Mouse (Mus musculus) NIH3T3 (cell line): ENCODE measurements at regions not wholly inside any gene's neighbourhood (a gene's known extent, or its start where the extent isn't known, plus 50 kb on each side); places are given as distances from the start of the nearest gene placed in this dataset.
A peak's percentile ranks its signal among the peaks of the same experiment; 100 is the strongest.
"Not testable (repeated sequence)": the region's sequence is repeated elsewhere in the genome, so short reads cannot be mapped to it uniquely, and the experiment has no call there.

Source experiments
- DNase-seq: peaks from one replicate; pipeline ENCODE4 v3.0.0-alpha.2; 2012; ENCODE audit warnings: low read depth

DNA sequence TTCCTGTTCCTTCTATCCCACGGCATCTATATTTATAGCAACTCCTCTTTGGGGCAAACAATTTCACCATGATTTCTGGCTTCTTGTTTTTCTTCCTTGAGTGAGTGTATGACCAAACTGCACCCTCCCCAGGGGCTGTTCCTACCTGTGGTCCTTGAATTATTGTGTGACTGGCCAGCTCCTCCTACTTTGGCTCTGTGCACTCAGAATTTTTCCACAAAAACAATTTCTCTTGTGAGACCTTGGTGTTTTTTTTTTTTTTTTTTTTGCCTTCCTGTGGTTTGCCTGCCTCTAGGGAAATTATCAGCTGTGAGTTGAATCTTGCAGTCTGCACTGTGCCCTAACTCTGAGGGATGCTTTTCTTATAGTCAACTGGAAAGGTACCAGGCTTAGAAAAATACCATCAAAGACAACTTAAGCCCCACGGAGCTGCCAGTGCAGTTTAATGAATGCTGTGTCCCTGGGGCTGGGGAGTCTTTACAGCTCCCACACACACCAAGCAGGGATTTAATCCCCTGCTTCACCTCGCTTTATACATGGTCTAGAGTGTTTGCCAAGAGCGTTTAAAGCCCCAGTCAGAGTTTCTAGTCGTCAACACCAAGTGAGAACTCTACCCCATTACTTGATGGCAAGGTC lies 216.2 kb upstream of the Sesn3 start:
- peak; percentile 8 for DNase-seq

DNA sequence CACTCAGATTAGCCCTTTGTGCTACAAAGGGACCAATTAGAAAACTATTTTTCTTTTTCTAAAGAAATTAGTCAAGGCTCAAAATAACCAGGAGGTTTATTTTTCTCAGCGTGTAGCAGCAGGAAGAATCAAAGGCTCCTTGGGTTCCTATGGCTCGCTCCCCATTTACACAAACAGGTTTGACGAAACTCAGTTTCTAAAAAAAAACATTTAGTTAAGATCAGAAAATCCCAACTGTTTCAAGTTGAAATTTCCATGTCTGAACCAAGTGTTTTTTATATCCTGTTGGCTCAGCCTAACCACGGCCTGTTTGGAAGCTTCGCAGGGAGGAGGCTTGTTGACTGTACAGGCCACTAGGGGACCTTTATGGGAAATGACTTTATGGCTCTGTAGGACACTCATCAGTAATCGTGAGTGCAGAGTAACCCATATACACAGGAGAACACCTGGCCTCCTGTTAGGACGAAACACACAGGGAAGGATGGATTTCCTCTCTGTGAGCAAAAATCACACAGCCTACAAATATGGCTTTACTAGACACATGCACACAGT lies 215.6 kb upstream of the Sesn3 start:
- DNase-seq, result no peak

DNA sequence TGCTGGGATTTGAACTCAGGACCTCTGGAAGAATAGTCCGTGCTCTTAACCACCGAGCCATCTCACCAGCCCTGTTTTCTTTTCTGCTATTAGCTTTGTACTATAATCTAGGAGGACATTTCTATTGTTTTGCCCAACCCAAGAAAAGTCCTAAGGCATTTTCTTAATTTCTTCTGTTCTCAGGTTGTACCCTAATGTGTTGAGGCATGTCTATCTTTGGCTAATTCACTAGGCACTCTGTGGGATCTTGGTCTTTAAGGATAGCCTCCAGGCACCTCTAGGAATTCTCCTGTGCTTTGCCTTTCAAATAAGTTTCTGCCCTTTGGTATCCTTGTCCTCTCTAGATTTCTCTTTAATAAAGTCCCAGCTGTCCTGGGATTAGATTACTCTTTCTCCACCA lies 214.6 kb upstream of the Sesn3 start:
- DNase-seq, result no peak

DNA sequence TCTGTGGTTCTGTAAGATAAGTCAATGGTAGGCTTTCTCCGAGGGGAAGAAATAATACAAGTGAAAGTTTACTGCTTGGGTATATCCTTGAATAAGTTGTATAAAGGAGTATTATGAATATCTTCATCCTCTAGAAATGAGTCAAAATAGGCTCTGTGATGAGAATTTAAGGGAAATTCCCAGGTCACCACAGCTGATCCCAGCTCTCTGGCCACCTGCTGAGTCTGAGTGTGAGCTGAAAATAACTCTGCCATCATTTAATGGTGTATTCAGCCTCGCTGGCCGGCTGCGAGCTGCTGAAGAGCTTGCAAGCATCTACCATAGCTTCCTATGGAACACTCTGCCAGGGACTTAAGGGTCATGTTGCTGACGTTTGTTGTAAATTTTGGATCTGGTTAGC lies 213.5 kb upstream of the Sesn3 start:
- no peak for DNase-seq

DNA sequence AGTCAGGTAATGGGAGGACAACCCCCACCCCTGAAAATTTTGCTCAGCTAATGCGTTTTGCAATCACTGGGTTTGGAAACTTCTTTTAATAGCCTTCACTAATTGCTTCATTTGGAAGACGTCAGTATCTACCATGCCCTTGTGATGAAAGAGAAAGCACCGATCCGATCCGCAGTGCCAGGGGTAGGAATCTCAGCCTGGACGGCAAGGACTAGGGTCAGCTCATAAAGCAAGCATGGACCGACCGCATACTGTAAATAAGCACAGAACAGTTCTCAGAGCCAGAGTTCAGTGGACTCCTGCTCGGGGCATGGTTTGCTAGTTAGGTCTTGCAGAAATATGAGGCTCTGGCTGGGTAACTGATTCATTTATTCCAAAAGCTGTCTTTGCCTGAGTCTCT lies 213.0 kb upstream of the Sesn3 start:
- DNase-seq, result no peak

DNA sequence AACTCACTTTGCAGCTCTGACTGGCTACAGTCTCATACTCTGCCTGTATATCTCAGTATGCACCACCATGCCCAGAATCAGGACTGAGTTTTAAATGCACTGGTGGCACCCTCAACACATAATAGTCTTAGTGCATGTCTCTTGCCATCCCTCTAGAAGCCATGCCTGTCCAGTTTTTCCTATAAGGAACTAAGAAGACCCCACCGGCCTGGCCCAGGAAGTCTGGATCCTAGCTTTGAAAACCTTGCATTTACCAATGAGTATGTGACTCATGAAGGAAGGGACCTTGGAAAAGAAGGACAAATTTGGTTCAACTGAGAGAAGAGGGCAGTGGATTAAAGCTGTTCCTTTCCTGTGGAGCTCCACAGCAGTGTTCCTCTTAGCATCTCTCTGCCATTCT lies 212.2 kb upstream of the Sesn3 start:
- DNase-seq, result no peak

DNA sequence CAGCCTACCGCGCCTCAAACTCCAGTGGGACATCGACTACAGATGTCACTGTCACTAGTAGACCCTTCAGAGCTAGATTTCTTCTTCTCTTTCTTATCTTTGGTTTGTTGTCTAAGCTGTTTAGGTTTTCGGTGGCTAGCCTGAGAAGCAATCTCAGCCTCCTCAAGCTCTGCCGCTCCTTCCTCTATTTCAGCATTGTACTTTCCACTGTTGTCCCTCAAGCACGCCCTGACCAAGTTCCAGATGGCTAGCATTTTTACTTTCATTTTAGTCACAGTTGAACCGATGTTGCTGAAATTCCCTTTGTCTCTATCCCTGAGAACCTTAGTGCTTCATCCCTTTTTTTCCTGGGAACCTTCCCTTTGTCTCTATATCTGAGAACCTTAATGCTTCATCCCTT lies 208.1 kb upstream of the Sesn3 start:
- not testable (repeated sequence) for DNase-seq

DNA sequence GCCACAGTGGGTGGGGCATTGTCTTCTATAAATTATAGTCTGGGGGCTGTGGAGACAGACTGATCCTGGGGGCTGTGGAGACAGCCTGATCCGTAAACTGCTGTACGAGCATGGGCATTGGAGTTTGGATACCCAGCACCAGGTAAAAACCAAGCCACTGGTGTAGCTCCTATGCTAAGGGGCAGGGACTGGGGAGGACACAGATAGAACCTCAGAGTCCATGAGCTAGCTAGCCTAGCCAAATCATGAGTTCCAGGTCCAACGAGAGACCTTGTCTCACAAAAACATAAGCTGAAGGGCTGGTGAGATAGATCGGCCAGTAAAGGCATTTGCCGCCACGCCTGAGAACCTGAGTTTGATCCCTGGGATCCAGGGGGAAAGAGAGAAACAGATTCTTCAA lies 205.8 kb upstream of the Sesn3 start:
- DNase-seq, result no peak

DNA sequence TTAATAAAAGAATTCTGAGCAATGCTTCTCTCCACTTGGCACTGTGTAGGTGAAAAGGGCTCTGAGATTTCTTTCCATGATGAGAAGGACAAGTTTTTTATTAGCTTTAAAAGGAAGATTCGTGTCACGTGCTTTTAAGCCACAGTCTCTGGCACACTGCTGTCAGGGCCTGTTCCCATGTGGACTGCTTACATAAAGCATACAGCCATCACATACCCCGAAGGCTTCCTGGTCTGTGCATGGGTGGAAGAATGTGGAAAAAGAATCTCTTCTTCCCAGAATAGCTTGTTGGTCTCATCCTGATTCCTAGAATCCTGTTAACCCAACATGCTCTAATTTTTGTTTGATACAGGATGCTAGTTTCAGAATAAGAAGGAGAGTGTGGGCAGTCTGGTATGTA lies 205.1 kb upstream of the Sesn3 start:
- no peak for DNase-seq

DNA sequence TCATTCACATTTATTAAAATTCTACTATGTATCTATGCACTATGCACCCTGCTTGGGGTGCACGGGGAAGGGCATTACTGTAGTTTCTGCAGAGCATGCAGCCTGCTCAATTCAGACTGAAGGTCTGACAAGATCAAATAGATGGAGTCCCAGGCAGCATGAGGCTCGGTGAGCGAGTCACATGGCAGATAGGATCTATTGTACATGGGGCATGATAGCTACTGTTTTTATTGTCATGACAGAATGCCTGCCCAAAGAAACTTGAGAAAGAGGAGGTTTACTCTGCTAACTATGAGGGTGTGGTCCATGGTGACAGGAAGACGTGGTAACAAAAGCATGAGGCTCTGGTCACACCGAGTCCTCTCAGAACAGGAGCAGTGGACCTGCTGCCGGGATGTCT lies 203.1 kb upstream of the Sesn3 start:
- DNase-seq, result no peak

DNA sequence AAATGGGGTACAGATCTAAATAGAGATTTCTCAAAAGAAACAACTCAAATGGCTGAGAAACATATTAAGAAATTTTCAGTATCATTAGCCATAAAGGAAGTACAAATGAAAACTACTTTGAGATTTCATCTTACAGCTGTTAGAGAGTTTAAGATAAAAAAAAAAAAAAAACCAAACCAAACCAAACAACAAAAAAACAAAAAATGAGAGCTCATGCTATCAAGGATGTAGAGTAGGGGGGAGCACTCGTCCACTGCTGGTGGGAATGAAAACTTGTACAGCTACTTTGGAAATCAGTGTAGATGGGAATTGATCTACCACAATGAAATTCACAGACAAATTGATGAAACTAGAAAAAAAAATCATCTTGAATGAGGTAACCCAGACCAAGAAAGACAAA lies 201.9 kb upstream of the Sesn3 start:
- DNase-seq, result no peak

DNA sequence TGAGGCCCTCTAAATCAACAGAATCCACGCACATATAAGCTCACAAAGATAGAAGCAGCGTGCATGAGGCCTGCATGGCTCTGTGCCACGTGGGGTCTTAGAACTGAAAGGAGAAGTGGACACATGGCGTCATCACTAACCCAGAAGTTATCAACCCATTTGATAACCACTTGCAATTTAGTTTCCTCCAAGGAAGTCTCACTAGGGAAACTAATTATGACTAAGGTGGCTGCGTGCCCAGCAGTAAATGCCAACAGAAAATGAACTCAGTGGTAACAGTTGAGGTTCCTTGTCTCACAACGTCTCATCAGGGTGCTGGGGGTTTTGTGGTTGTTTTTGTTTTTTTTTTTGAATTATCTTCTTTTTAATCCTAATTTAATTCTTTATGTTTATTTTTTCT lies 200.6 kb upstream of the Sesn3 start:
- DNase-seq, result no peak

DNA sequence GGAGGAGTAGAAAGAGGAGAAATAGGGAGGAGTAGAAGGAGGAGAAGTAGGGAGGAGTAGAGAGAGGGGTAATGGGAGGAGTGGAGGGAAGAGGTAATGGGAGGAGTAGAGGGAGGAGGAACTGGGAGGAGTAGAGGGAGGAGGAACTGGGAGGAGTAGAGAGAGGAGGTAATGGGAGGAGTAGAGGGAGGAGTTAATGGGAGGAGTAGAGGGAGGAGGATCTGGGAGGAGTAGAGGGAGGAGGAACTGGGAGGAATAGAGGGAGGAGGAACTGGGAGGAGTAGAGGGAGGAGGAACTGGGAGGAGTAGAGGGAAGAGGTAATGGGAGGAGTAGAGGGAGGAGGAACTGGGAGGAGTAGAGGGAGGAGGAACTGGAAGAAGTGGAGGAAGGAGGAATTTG lies 200.0 kb upstream of the Sesn3 start:
- DNase-seq, result not testable (repeated sequence)

DNA sequence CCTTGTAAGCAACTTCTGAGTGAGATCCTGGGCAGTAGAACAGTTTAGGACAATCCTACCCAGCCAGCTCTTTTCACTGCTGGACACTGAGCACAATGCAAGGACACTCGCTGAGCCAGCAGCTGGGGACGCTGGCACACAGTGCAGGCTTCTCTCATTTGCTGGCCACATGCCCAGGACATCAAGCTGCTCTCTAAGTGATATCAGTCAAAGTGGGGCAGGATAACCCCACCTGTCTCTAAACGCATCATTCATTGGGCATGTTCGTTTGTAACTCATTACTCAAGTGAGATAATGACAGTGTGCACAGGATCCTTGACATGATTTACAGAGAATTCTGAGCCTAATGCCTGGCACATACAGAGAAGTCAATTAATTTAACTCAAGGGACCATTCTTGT lies 199.4 kb upstream of the Sesn3 start:
- DNase-seq, result no peak

DNA sequence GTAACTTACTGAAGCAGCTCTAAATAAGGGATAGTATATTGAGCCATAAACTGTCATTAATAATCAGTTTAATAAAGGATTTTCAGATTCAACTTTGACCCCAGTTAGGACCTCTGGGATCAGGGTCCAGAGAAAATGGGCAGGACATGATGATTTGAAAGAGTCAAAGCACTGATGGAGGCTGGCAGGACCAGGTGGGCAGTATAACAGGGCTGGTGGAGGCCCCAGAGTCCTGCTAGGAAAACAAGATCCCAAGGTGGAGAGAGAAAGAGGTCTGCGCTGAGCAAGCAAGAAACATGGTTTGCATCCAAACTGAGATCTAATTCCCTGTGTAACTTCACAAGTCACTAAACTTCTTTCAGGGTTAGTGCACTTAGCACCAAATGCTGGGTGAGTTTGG lies 199.0 kb upstream of the Sesn3 start:
- no peak for DNase-seq

DNA sequence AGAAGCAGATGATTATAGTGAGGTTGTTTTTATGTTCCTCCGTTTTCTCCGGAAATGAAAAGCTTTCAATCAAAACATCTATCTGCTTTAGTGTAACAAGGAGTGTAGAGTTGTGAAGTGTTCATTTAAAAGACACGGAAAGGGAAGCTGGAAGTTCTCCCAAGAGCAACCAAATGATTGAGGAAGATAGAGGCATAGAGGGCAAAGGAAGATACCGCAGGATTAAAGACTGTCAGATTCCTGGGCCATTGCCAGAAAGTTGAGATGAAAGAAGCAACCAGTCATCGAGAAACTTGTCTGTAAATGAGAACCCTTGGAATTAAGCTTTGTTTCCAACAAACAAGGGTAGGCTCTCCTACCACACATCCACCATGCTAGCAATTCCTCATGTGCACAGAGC lies 198.1 kb upstream of the Sesn3 start:
- DNase-seq, result no peak

DNA sequence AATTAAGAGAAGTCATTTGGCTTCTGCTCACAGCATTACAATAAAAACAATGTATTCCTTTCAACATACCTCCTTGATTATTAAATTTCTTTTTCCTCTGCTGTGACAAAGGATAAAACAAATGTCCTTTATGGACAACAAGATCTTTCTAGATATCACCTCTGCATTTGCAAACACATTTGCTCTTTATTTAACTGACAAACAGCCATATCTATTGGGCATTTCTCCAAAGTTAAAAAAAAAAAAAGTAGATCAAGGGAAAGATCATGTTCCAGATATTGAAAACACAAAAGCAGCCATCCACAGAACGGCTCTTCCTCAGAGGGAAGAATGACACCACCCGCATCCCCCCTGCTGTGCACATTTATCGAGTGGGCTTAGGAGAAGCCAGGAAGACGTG lies 193.7 kb upstream of the Sesn3 start:
- no peak for DNase-seq

DNA sequence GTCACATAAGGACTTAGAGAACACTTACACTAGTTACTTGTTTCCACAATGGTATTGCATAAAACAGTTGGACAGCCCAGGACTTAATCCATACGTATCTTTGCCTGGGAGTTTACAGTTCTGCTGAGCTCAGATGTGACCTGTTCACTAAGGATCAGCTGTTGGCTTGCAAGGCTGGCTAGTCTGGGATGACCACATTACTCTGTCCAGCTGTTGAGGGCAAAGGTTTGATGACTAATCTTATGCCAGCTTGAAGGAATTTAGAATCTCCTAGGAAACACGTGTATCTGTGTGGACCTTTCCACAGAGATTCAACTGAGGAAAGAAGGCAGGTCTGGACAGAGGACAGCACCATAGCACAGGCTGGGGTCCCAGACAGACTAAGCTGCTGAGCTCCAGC lies 188.7 kb upstream of the Sesn3 start:
- peak; percentile 28 for DNase-seq

DNA sequence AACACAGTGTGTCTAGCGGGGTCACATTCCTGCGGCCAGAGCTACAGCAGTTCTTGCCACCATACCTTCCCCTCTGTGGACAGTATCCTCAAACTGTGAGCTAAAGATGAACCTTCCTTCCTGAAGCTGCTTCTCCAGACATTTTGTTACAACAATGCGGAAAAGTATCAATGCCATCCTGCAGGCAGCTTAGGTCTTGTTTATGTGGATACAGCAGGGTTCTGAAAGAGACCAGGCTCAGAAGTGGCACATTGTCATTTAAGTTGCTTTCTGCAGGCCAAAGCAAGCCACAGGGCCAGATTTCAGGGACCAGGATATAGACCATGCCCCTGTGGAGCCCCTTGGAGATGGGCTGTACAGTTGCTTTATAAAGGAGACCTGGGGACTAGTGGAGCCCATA lies 188.3 kb upstream of the Sesn3 start:
- DNase-seq, result no peak

DNA sequence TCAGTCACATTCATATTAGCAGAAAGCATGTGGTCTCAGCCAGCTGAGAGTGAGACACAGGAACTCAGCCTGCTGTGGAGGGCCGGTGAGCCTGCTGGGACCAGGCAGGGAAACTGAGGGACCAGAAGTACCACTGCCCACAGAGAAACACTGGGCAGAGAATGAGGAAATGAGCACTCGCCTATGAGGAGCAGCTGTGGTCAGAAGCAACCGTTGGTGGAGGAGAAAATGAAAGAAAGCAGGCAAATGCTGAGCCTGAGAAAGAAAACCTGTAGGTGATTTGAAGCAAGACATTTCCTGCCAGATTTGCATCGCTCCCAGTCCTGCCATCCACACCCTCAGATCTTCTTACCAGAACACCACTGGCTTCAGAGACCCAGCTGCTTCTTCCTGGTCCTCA lies 187.0 kb upstream of the Sesn3 start:
- no peak for DNase-seq

DNA sequence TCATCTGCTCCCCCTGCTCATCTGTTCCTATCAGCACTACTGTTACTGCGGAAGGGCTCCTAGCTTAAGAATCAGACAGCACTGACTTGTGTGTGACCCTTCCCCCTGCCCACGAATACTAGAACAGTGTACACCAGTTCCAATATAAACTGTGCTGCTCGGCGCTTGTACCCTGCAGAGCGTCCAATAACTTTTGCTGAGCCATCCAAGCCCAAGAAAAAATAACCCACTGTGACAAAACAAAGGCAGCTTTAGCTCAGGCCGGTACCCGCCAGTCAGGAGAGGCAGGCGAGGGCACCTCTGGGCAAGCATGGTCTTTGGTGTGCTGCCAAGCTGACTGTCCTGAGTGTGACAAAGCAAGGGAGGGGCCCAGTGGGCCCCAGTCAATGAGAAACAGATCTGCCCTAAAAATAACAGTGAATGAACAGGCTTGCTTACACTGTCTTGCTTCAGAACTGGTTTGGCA lies 185.0 kb upstream of the Sesn3 start:
- DNase-seq, result peak; percentile 51

DNA sequence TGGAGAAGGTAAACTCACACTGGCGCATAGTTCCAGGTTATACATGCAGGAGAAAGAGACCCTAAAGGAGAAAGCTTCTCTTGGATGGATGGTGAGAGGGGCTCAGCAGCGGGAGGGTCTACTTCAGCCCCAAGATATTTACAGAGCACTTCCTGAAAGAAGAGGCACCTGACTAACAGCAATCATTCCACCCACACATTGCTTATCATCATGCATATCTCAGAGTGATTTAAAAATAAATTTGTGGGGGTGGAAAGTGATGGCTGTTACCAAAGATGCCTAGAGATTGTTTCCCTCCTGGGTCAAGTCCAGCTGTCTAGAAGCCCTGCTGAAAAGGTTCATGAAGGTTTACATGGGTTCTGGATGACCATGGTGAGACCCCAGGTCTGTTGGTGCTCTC lies 184.4 kb upstream of the Sesn3 start:
- no peak for DNase-seq

DNA sequence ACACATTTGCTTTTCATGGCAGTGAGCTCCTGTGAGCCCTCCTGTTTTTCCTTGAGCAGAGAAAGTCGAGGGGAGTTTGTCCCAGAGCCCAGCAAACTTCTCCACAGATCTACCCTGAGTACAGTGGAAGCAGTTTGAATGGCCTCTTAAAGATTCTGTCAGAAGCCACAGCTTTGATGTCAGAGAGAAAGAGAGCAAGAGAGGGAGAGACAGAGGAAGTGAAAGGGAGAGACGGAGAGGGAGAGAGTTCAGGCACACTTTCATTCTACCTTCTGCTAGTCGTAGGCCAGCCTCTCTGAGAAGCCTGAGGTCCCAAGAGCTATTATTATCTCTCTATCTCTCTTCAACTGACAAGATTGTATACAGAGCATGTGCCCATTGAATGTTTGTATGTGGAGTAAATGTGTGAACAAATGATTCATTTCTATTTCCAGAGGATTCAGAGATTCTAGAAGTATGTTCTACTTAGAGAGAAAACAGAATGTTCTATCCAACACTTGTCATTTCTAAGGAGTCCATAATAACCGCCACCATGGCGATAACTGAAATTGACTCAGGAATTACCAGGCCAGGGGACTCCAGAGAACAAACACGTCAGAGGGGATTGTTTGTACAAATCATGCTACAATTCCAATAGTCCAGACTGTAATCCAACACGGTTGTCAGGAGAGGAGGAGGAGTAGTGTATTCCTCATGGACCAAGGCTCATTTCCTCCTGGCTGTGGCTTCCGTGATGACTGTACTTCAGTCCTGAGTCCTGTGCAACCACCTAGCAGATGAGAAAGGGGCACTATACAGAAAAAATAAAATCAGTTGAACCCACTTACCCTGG lies 183.6 kb upstream of the Sesn3 start:
- DNase-seq, result no peak
